Comparison of ENCODE assay signal across 8 mouse cellular contexts in the genomic region with DNA sequence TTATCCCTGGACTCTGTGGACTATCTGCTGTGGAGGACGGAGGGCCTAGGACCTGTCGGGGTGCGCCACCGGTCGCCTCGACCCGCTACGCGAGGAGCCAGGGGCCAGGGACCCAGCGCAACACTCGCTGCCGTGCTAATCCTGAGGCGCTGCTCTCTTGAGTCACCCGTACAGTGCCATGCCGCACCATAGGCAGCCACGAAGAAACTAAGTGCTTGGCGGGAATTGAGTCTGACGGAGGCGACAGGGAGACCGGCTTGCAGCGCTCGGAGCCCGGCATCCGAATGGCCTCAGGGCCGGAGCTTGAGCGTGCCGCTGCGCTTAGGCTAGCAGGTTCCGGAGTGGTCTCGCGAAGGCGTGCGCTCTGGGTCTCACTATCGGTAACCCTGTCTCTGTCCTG. TPM values are rescaled to one million over a fixed set of nuclear protein-coding genes. Genes with fewer than 3 reads are reported as not detected.
A peak's percentile ranks its signal among the peaks of the same experiment; 100 is the strongest.
DNase-seq lines count a peak whose midpoint lies in the region; ATAC-seq and TF ChIP-seq lines count a peak whose summit lies in the region.

No protein-coding gene starts in this region.

- WGBS in forebrain, postnatal 0 days, result 1% methylated on average over 34 of the region's 34 CpGs

- no peak for TF ChIP-seq CTCF in cortical plate, adult 2 months (IDR thresholded peaks at IDR 0.05; ENCODE audit: extremely low read depth, insufficient read depth, low read length)
- TF ChIP-seq CTCF in forebrain, postnatal 0 days (IDR thresholded peaks at IDR 0.05; ENCODE audit: low read depth), result no peak

- no peaks in the 10 kb centered on the region for H3K4me1 ChIP-seq in cortical plate, adult 2 months (ENCODE audit: control insufficient read depth, insufficient read depth, low read length)
- H3K4me1 ChIP-seq in forebrain, postnatal 0 days (ENCODE audit: insufficient read depth), result peaks cover 7% of the 10 kb centered on the region; the same call in 1 of the 2 replicates

- no peaks in the 10 kb centered on the region for H3K36me3 ChIP-seq in forebrain, postnatal 0 days (ENCODE audit: insufficient read depth)

- ATAC-seq in forebrain, postnatal 0 days, result peak; percentile 62

- TF ChIP-seq POLR2A in cortical plate, adult 2 months (IDR thresholded peaks at IDR 0.05; ENCODE audit: extremely low read depth, insufficient read depth, low read length), result no peak

- no peak overlapping the region for H3K9ac ChIP-seq in forebrain, postnatal 0 days

- no peaks in the 10 kb centered on the region for H3K9me3 ChIP-seq in forebrain, postnatal 0 days (ENCODE audit: low read length)

- peaks cover 88% of the 10 kb centered on the region for H3K27me3 ChIP-seq in forebrain, postnatal 0 days (ENCODE audit: insufficient read depth, low read length)

- peak overlapping the region; percentile 27 for H3K4me3 ChIP-seq in cortical plate, adult 2 months (ENCODE audit: insufficient read depth, low read length)
- peak overlapping the region; percentile 58 for H3K4me3 ChIP-seq in forebrain, postnatal 0 days (ENCODE audit: low read depth, low read length)

- DNase-seq in left cerebral cortex, postnatal 36 days (ENCODE audit: low spot score in 2 of 2), result peak; percentile 30 to 32
- DNase-seq in left cerebral cortex, postnatal 4 days, result no peak
- peak; percentile 43 for DNase-seq in forebrain, postnatal 0 days
- peak; percentile 53 to 59 for DNase-seq in kidney, postnatal 4 days
- DNase-seq in right cerebral cortex, postnatal 10 days (ENCODE audit: low spot score in 2 of 2), result peak; percentile 32 to 34
- DNase-seq in adipocyte (ENCODE audit: low spot score), result no peak
- DNase-seq in layer of hippocampus, adult 8-10 months (ENCODE audit: low spot score in 2 of 2), result no peak

- no peak overlapping the region for H3K27ac ChIP-seq in cortical plate, adult 2 months (ENCODE audit: insufficient read depth, low read length)
- no peak overlapping the region for H3K27ac ChIP-seq in forebrain, postnatal 0 days (ENCODE audit: low read depth, low read length)

- intact Hi-C loops in left cerebral cortex, postnatal 36 days (cut with DNase I), result loop anchor here (5.0 kb wide), 1 partner anchor 338 kb away; no protein-coding TSS in a partner anchor
- intact Hi-C loops in left cerebral cortex, postnatal 4 days (cut with DNase I), result loop anchor here (5.0 kb wide), 2 partner anchors 58 to 353 kb away; no protein-coding TSS in a partner anchor

- peak overlapping the region; percentile 99 for H3K4me2 ChIP-seq in forebrain, postnatal 0 days (ENCODE audit: low read depth)

RNA-seq across cellular contexts. Expression of a gene that starts 1.6 kb away (rescaled TPM):
- 1 to 10 TPM; 5.1 to 8.5 TPM for total RNA-seq in left cerebral cortex, postnatal 36 days (2021)
- total RNA-seq in left cerebral cortex, postnatal 4 days (2021), result 1 to 10 TPM; 4.3 to 4.5 TPM
- 4.1 and 5.2 TPM in 2 replicates for polyA plus RNA-seq in cortical plate, adult 2 months (2012; rRNA removed)
- 1.0 and 2.2 TPM in 2 replicates for total RNA-seq in forebrain, postnatal 0 days (2014; rRNA removed)
- polyA plus RNA-seq in forebrain, postnatal 0 days (2015; fragmentation: Nextera tagmentation; extraction: Ambion mirVana), result 0.19 TPM in 2 replicates
- total RNA-seq in layer of hippocampus, adult 8-10 months (2022), result 1 to 10 TPM in 3 of 4 experiments, under 1 TPM in 1; 0.47 to 1.8 (median 1.1) TPM

Comparison
In these comparisons a context has a peak if more than half of its experiments do, and no peak if none do; other contexts are left out.
1. DNase-seq: peak in left cerebral cortex, postnatal 36 days (2 of 2), forebrain, postnatal 0 days (single experiment), kidney, postnatal 4 days (2 of 2) and right cerebral cortex, postnatal 10 days (2 of 2); none in left cerebral cortex, postnatal 4 days (single experiment), adipocyte (single experiment) and layer of hippocampus, adult 8-10 months (0 of 2).